Mouse (Mus musculus): ENCODE results near the gene Cdkal1. TPM values are rescaled to one million over a fixed set of nuclear protein-coding genes. Genes with fewer than 3 reads are reported as not detected.

The Cdkal1 gene
- 0.25 and 0.28 TPM in 2 replicates for polyA plus RNA-seq (2012; rRNA removed; ENCODE audit: low replicate concordance)

GRCm38 (mm10) chr13:29855281-29856031 is at the start of gene Cdkal1:
Cdkal1 (minus strand) TSS chr13:29855674.

Other genes starting within 250 kb of the Cdkal1 start
- gene E2f3, start 130.4 kb upstream of the Cdkal1 start, polyA plus RNA-seq (2012; rRNA removed; ENCODE audit: low replicate concordance) = 2.0 TPM in 2 replicates